Mouse (Mus musculus): ENCODE data around the gene Slc35c2.

DNA sequence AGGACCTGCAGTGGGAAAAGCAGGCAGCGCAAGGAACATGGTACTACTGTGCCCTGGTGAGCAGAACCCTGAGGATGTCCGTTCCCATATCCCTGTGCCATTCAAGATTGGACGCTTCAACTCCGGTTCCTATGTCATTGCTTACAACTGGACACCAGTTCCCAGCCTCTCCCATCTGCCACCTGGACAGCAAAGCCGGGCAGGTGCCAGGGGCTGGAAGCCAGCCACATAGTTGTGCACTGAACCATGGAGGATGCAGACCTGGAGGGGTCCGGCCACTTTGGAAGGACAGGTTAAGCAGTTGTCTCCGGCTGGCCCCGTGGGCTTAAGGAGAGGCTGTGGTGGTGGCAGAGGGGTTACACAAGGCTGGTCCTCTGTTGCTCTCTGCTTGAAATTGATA lies 35.3 kb downstream of the Slc35c2 start:
- TF ChIP-seq POLR2A (IDR thresholded peaks at IDR 0.05; ENCODE audit: insufficient read depth, low read length) (no peak), CTCF (IDR thresholded peaks at IDR 0.05; ENCODE audit: low read depth, low read length) (no peak)
